Mouse (Mus musculus): ENCODE results near the gene Chrm3.

DNA sequence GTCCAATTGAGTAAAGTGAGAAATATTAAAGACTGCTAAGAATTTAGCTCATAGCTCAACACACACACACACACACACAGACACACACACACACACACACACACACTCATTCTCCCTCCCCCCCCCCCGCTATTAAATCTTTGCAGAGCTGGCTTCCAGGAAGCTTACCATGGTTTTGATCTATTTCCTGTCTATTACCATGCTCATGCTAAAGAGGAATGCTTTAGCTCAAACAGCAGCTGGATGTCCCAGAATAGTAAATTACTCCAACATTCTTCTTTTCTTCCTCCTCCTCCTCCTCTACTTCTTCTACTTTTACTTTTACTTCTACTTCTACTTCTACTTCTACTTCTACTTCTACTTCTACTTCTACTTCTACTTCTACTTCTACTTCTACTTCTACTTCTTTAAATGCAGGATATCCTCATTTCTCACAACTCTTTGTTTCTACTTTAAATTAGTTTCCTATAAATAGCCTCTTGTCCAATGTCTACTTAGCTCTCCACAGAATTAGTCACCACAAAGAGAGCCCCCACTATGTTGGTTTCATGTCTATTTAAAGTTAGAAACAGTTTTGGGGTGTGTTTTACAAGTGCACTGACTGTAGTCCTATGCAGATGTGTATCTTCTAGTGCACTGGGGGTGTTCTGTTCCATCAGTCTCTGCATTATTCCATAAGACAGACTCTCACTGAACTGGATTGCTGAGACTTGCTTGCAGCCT lies 150.0 kb downstream of the Chrm3 start:
- TF ChIP-seq GATA1 (IDR thresholded peaks at IDR 0.05; ENCODE audit: borderline replicate concordance, low read length) (no peak), FLI1 (IDR thresholded peaks at IDR 0.05; ENCODE audit: low read length) (no peak)
